Mouse (Mus musculus) adrenal gland, postnatal 0 days (tissue): ENCODE data around the gene Gm49378. TPM values are rescaled to one million over a fixed set of nuclear protein-coding genes. Genes with fewer than 3 reads are reported as not detected.

ENCODE experiments used
- polyA plus RNA-seq: library from polyadenylated mRNA; unstranded; fragments of >200 nt; fragmentation: Nextera tagmentation; extraction: Ambion mirVana; gene quantifications from 2 replicates; pipeline ENCODE4 v1.2.1, GENCODE M21; 2015

The Gm49378 gene
- 1.0 and 3.3 TPM in 2 replicates for polyA plus RNA-seq

GRCm38 (mm10) chr14:55637795-55638194, at the start of gene Gm49378:
Gene Gm49378, minus strand, starts transcription at chr14:55637895.

GRCm38 (mm10) chr14:55681160-55682117, 43.7 kb upstream of the Gm49378 start, which contains the start of gene Tinf2:
Gene Tinf2, minus strand, starts transcription at chr14:55681820.

GRCm38 (mm10) chr14:55671833-55672740, 34.4 kb upstream of the Gm49378 start, which contains the start of the genes Gmpr2 and Nedd8:
Gene Gmpr2, plus strand, starts transcription at chr14:55671941.
Gene Nedd8, minus strand, starts transcription at chr14:55672124.

GRCm38 (mm10) chr14:55659960-55660573, 22.4 kb upstream of the Gm49378 start, which contains the start of gene Mdp1:
Gene Mdp1, minus strand, starts transcription at chr14:55660508.

GRCm38 (mm10) chr14:55649884-55650283, 12.2 kb upstream of the Gm49378 start, which contains the start of gene Tssk4:
Gene Tssk4, plus strand, starts transcription at chr14:55650184.

DNA sequence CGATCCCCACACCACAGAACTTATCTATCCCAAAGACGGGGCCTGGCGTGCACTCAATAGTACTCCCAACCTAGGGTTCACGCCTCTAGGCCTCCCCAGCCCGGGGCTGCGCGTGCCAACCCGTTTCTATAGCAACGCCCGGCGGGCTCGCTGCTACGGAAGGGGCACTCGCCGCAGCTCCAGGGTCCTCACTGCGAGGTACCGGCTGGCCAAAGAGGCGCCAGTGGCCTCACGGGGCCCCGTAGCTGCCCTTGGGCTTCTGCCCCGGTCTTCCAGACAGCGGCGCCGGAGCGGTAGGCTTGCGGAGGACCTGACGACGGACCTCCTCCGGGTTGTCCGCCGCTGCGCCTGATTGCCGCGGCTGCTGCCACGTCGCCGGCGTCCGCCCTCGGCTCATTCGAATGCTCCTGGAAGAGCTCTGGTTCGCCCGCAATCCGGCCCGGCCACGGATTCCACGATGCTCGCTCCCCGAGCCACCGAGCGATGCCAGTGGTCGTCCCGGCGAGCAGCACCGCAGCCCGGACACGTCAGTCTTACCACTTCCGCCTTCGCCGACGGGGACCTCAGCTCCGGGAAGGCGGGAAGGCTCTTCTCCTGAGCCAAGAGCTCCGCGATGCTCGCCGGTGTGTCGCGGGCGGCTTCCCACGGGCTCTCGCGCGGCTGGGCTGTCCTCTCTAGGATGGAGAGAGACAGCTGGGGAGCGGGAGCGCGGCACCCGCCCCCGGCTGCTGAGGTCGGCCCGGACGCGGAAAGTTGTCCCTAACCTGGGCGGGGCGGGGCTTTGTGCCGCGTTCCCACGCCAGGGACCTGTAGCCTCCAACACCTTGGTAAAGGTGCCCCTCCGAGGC, 5.6 kb upstream of the Gm49378 start, which contains the start of gene Tm9sf1:
Gene Tm9sf1, minus strand, starts transcription at position 747 of the 848 bp plus-strand sequence.

GRCm38 (mm10) chr14:55635523-55636007, 2.1 kb downstream of the Gm49378 start, which contains the start of gene Ipo4:
Gene Ipo4, minus strand, starts transcription at chr14:55635957.

GRCm38 (mm10) chr14:55617822-55618221, 19.9 kb downstream of the Gm49378 start, which contains the start of gene Rec8:
Gene Rec8, plus strand, starts transcription at chr14:55618037.

DNA sequence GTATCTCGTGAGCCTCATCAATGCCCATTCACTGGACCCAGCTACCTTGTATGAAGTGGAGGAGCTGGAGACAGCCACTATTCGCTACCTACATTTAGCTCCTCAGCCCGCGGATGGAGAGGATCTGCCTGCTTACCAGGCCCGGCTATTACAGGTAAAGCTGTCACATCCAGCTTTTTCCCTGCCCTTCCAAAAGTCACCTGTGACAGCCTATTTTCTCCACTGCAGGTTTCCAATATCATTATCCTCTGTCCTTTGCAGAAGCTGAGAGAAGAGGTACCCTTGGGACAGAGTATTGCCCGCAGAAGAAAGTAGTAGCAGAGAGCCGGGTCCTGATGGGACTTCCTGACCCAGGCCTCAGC, 34.4 kb downstream of the Gm49378 start, which contains the start of gene Irf9:
Gene Irf9, plus strand, starts transcription at position 301 of the 362 bp plus-strand sequence.

GRCm38 (mm10) chr14:55591331-55591891, 46.3 kb downstream of the Gm49378 start, which contains the start of gene Rnf31:
Gene Rnf31, plus strand, starts transcription at chr14:55591708.

GRCm38 (mm10) chr14:55590748-55591330, 46.9 kb downstream of the Gm49378 start, which contains the start of gene Psme2:
Gene Psme2, minus strand, starts transcription at chr14:55591113.

DNA sequence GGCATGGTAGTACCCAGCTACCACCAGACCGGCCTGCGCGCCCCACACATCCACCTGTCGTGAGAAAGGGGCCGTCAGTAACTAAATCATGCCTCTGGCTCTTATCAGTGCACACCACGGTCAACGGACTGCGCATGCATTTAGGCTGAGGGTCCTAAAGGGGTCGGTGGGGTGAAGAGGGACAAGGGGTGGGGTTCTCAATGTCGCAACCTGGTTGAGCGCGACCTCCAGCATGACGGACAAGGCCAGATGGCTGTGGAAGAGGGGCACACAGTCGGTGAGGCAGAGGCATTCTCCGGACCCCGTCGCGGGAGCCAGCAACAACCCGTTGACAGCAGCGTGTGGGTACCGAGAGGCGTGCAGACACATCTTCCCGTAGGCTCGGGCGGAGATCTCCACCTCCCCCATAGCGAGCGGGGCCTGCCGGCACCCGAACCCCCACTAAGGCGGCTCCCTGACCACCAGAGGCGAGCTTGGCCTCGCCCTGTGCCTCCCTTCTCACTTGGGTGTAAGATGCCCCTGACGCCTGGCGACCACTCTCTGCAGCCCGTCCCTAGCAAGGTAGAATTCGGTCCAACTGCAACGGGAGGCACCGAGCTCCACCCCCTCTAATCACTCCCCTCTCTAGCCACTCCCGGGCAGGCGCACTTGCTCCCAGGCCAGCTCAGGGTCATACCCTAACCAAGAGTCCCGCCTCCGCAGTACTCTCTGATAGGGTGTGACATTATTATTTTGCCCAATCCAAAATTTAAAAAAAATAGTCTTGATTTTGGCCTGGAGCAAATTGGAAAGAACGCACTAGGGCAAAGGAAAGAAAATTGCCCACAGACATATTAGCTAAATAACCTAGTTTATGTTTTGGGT, 52.8 kb downstream of the Gm49378 start, which contains the start of gene Emc9:
Gene Emc9, minus strand, starts transcription at position 601 of the 864 bp plus-strand sequence.

Other genes with a start within 250 kb of the Gm49378 start
- gene Dhrs4, start 159.1 kb downstream of the Gm49378 start, polyA plus RNA-seq: 61.9 and 83.5 TPM in 2 replicates
- gene Carmil3, start 147.2 kb downstream of the Gm49378 start, polyA plus RNA-seq: 3.2 and 4.5 TPM in 2 replicates
- gene Cpne6, start 127.5 kb downstream of the Gm49378 start, polyA plus RNA-seq: 0.16 and 0.63 TPM in 2 replicates
- gene Nrl, start 112.9 kb downstream of the Gm49378 start, polyA plus RNA-seq: 0.06 TPM in 1 of 2 replicates, not detected in the other
- 35.7 and 43.6 TPM in 2 replicates for gene Pck2, start 97.6 kb downstream of the Gm49378 start, polyA plus RNA-seq
- gene Dcaf11, start 77.9 kb downstream of the Gm49378 start, polyA plus RNA-seq: 50.2 and 81.0 TPM in 2 replicates
- 1.6 and 4.3 TPM in 2 replicates for gene A730061H03Rik, start 77.5 kb downstream of the Gm49378 start, polyA plus RNA-seq
- 1.1 and 1.3 TPM in 2 replicates for gene Fitm1, start 62.3 kb downstream of the Gm49378 start, polyA plus RNA-seq
- gene Psme1, start 59.8 kb downstream of the Gm49378 start, polyA plus RNA-seq: 226 and 323 TPM in 2 replicates
- gene Emc9, start 52.6 kb downstream of the Gm49378 start, polyA plus RNA-seq: 55.0 and 57.8 TPM in 2 replicates
- 549 and 603 TPM in 2 replicates for gene Psme2, start 46.8 kb downstream of the Gm49378 start, polyA plus RNA-seq
- gene Rnf31, start 46.2 kb downstream of the Gm49378 start, polyA plus RNA-seq: 9.6 and 12.4 TPM in 2 replicates
- gene Irf9, start 34.3 kb downstream of the Gm49378 start, polyA plus RNA-seq: 20.9 and 26.1 TPM in 2 replicates
- 6.8 and 9.0 TPM in 2 replicates for gene Rec8, start 19.9 kb downstream of the Gm49378 start, polyA plus RNA-seq
- gene Ipo4, start 1.9 kb downstream of the Gm49378 start, polyA plus RNA-seq: 41.9 and 52.7 TPM in 2 replicates
- gene Tm9sf1, start 5.9 kb upstream of the Gm49378 start, polyA plus RNA-seq: 65.2 and 103 TPM in 2 replicates
- 0.77 and 0.95 TPM in 2 replicates for gene Tssk4, start 12.3 kb upstream of the Gm49378 start, polyA plus RNA-seq
- 63.2 and 95.3 TPM in 2 replicates for gene Mdp1, start 22.6 kb upstream of the Gm49378 start, polyA plus RNA-seq
- 30.6 and 43.5 TPM in 2 replicates for gene Gmpr2, start 34.0 kb upstream of the Gm49378 start, polyA plus RNA-seq
- 635 and 779 TPM in 2 replicates for gene Nedd8, start 34.2 kb upstream of the Gm49378 start, polyA plus RNA-seq
- 16.5 and 25.7 TPM in 2 replicates for gene Tinf2, start 43.9 kb upstream of the Gm49378 start, polyA plus RNA-seq
- gene Tgm1, start 76.0 kb upstream of the Gm49378 start, polyA plus RNA-seq: 0.47 and 1.2 TPM in 2 replicates
- gene Rabggta, start 84.4 kb upstream of the Gm49378 start, polyA plus RNA-seq: 15.1 and 23.2 TPM in 2 replicates
- 69.6 and 82.1 TPM in 2 replicates for gene Dhrs1, start 107.8 kb upstream of the Gm49378 start, polyA plus RNA-seq
- gene Nop9, start 107.8 kb upstream of the Gm49378 start, polyA plus RNA-seq: 14.2 and 22.9 TPM in 2 replicates
- 2.3 and 3.7 TPM in 2 replicates for gene Cideb, start 120.6 kb upstream of the Gm49378 start, polyA plus RNA-seq
- gene Ltb4r2, start 123.5 kb upstream of the Gm49378 start, polyA plus RNA-seq: 0.11 and 0.75 TPM in 2 replicates
- 1.4 and 1.9 TPM in 2 replicates for gene Ltb4r1, start 128.1 kb upstream of the Gm49378 start, polyA plus RNA-seq
- gene Adcy4, start 146.2 kb upstream of the Gm49378 start, polyA plus RNA-seq: 3.7 and 4.4 TPM in 2 replicates
- 9.4 and 11.5 TPM in 2 replicates for gene Ripk3, start 151.0 kb upstream of the Gm49378 start, polyA plus RNA-seq
- 12.6 and 13.1 TPM in 2 replicates for gene Nfatc4, start 185.2 kb upstream of the Gm49378 start, polyA plus RNA-seq
- gene Nynrin, start 216.1 kb upstream of the Gm49378 start, polyA plus RNA-seq: 5.9 and 6.6 TPM in 2 replicates
- gene Cbln3, start 246.5 kb upstream of the Gm49378 start, polyA plus RNA-seq: 0.28 and 0.29 TPM in 2 replicates
- gene Khnyn, start 247.1 kb upstream of the Gm49378 start, polyA plus RNA-seq: 7.3 and 9.3 TPM in 2 replicates